Mouse (Mus musculus) megakaryocyte, embryonic 14.5 days (primary cell): ENCODE data around the gene Pde4dip. TPM values are rescaled to one million over a fixed set of nuclear protein-coding genes. Genes with fewer than 3 reads are reported as not detected.

Experiments
- H3K27me3 ChIP-seq: replicated peaks from 2 replicates; pipeline ENCODE3; 2012; ENCODE audit warnings: inconsistent platforms
- H3K36me3 ChIP-seq: replicated peaks from 2 replicates; pipeline ENCODE3; 2012; ENCODE audit warnings: low read length, inconsistent platforms, mixed read lengths
- H3K4me1 ChIP-seq: 2 replicates; pipeline ENCODE4 v1.6.1; 2012; ENCODE audit warnings: inconsistent platforms
- H3K4me3 ChIP-seq: replicated peaks from 2 replicates; pipeline ENCODE3; 2012; ENCODE audit warnings: moderate library complexity, mild to moderate bottlenecking, inconsistent platforms
- H3K9me3 ChIP-seq: 2 replicates; pipeline ENCODE4 v1.6.1; 2012; ENCODE audit warnings: inconsistent platforms
- FLI1 ChIP-seq: IDR thresholded peaks from 2 replicates; pipeline ENCODE4 v1.6.1; 2012; ENCODE audit warnings: low read length, inconsistent platforms, mixed read lengths
- GATA1 ChIP-seq: IDR thresholded peaks from 3 replicates; pipeline ENCODE4 v1.6.1; 2012; ENCODE audit warnings: mixed read lengths, low read length, inconsistent platforms, borderline replicate concordance
- polyA plus RNA-seq: library from polyadenylated mRNA; stranded (reverse); fragments of >175 nt; gene quantifications from 2 replicates; pipeline ENCODE4 v1.2.3, GENCODE M21; 2012; ENCODE audit warnings: low replicate concordance; ENCODE audit not compliant: insufficient read depth

Gene Pde4dip
- polyA plus RNA-seq, 1 experiment, result 0.38 TPM

GRCm38 (mm10) chr3:97901586-97901985 lies 13.1 kb upstream of the Pde4dip start:
- no peak for TF ChIP-seq GATA1
- TF ChIP-seq FLI1, result no peak
- peaks cover 4% of the 10 kb centered on the region for H3K36me3 ChIP-seq
- H3K27me3 ChIP-seq, result no peaks in the 10 kb centered on the region
- H3K4me3 ChIP-seq, result peak overlapping the region; percentile 99
- no peaks in the 10 kb centered on the region for H3K9me3 ChIP-seq
- H3K4me1 ChIP-seq, result peaks cover 44% of the 10 kb centered on the region

- Histone ChIP-seq H3K36me3 (no peaks in the 10 kb centered on the region), H3K4me1 (peaks cover 36% of the 10 kb centered on the region)
These were observed 12.3 kb upstream of the Pde4dip start, which contains the start of gene Sec22b for GRCm38 (mm10) chr3:97900516-97901490. TSS of gene Sec22b (plus strand) at chr3:97901190.

GRCm38 (mm10) chr3:97898381-97898780 lies 9.9 kb upstream of the Pde4dip start:
- no peak for TF ChIP-seq GATA1
- no peak for TF ChIP-seq FLI1
- Histone ChIP-seq H3K9me3 (no peaks in the 10 kb centered on the region), H3K36me3 (no peaks in the 10 kb centered on the region), H3K27me3 (peaks cover 1% of the 10 kb centered on the region), H3K4me1 (peaks cover 17% of the 10 kb centered on the region), H3K4me3 (no peak overlapping the region)

More at GRCm38 (mm10) chr3:97900516-97901490, 12.3 kb upstream of the Pde4dip start, which contains the start of gene Sec22b:
- TF ChIP-seq FLI1, result no peak
- no peak for TF ChIP-seq GATA1
- H3K9me3 ChIP-seq, result no peaks in the 10 kb centered on the region
- peak within 1 kb of the TSS; percentile 99 for H3K4me3 ChIP-seq
- no peaks in the 10 kb centered on the region for H3K27me3 ChIP-seq

GRCm38 (mm10) chr3:97894695-97895094 lies 6.2 kb upstream of the Pde4dip start:
- Histone ChIP-seq H3K4me1 (no peaks in the 10 kb centered on the region), H3K9me3 (no peaks in the 10 kb centered on the region), H3K4me3 (no peak overlapping the region), H3K36me3 (no peaks in the 10 kb centered on the region), H3K27me3 (peaks cover 20% of the 10 kb centered on the region)
- TF ChIP-seq GATA1, result no peak
- TF ChIP-seq FLI1, result no peak

GRCm38 (mm10) chr3:97890205-97890604 lies 1.7 kb upstream of the Pde4dip start:
- no peak overlapping the region for H3K4me3 ChIP-seq
- TF ChIP-seq FLI1, result no peak
- TF ChIP-seq GATA1, result no peak
- no peaks in the 10 kb centered on the region for H3K36me3 ChIP-seq
- no peaks in the 10 kb centered on the region for H3K9me3 ChIP-seq
- H3K4me1 ChIP-seq, result peaks cover 10% of the 10 kb centered on the region
- peaks cover 53% of the 10 kb centered on the region for H3K27me3 ChIP-seq

GRCm38 (mm10) chr3:97887785-97888167 lies 731 bp downstream of the Pde4dip start:
- TF ChIP-seq GATA1 (no peak), FLI1 (no peak)
- Histone ChIP-seq H3K36me3 (no peaks in the 10 kb centered on the region), H3K9me3 (no peaks in the 10 kb centered on the region; the same call in 1 of the 2 replicates), H3K4me3 (no peak overlapping the region), H3K27me3 (peaks cover 58% of the 10 kb centered on the region), H3K4me1 (peaks cover 10% of the 10 kb centered on the region)

GRCm38 (mm10) chr3:97881576-97881975 lies 6.9 kb downstream of the Pde4dip start:
- Histone ChIP-seq H3K4me3 (no peak overlapping the region), H3K36me3 (no peaks in the 10 kb centered on the region), H3K27me3 (peaks cover 23% of the 10 kb centered on the region), H3K4me1 (peaks cover 5% of the 10 kb centered on the region), H3K9me3 (no peaks in the 10 kb centered on the region; the same call in 1 of the 2 replicates)
- TF ChIP-seq GATA1 (no peak), FLI1 (no peak)

- Histone ChIP-seq H3K4me3 (no peak overlapping the region), H3K9me3 (no peaks in the 10 kb centered on the region; the same call in 1 of the 2 replicates), H3K36me3 (no peaks in the 10 kb centered on the region), H3K4me1 (peaks cover 10% of the 10 kb centered on the region), H3K27me3 (peaks cover 12% of the 10 kb centered on the region)
- no peak for TF ChIP-seq GATA1
- TF ChIP-seq FLI1, result no peak
These were observed 9.3 kb downstream of the Pde4dip start for GRCm38 (mm10) chr3:97879222-97879621.

GRCm38 (mm10) chr3:97876259-97876658 lies 12.2 kb downstream of the Pde4dip start:
- no peak for TF ChIP-seq FLI1
- TF ChIP-seq GATA1, result no peak

GRCm38 (mm10) chr3:97874777-97875176 lies 13.7 kb downstream of the Pde4dip start:
- Histone ChIP-seq H3K4me3 (no peak overlapping the region), H3K27me3 (peaks cover 14% of the 10 kb centered on the region), H3K4me1 (peaks cover 10% of the 10 kb centered on the region), H3K9me3 (no peaks in the 10 kb centered on the region), H3K36me3 (no peaks in the 10 kb centered on the region)
- no peak for TF ChIP-seq FLI1
- TF ChIP-seq GATA1, result no peak

More at GRCm38 (mm10) chr3:97876259-97876658, 12.2 kb downstream of the Pde4dip start:
- Histone ChIP-seq H3K27me3 (peaks cover 9% of the 10 kb centered on the region), H3K9me3 (no peaks in the 10 kb centered on the region), H3K4me1 (peaks cover 10% of the 10 kb centered on the region), H3K4me3 (no peak overlapping the region), H3K36me3 (no peaks in the 10 kb centered on the region)
